Mouse (Mus musculus) liver, adult 2 months (tissue): ENCODE data around the gene Cdh3.

Source experiments
- CTCF ChIP-seq: fragments of 200-500 bp; IDR thresholded peaks from 2 replicates; pipeline ENCODE4 v1.5.1; 2011; ENCODE audit warnings: low read depth, low read length, control low read depth
- POLR2A ChIP-seq: fragments of 200-500 bp; IDR thresholded peaks from 2 replicates; pipeline ENCODE4 v1.6.1; 2011; ENCODE audit warnings: low read length, control low read depth; ENCODE audit not compliant: insufficient read depth; ENCODE audit errors: extremely low read depth

GRCm38 (mm10) chr8:106506106-106506505, 4.6 kb upstream of the Cdh3 start:
- TF ChIP-seq POLR2A (no peak), CTCF (no peak)
